Mouse (Mus musculus) embryonic facial prominence, embryonic 11.5 days (tissue): Measurements from ENCODE around the gene Ppm1l. TPM values are rescaled to one million over a fixed set of nuclear protein-coding genes. Genes with fewer than 3 reads are reported as not detected.
A peak's percentile ranks its signal among the peaks of the same experiment; 100 is the strongest.

Experiments
- ATAC-seq: fragments of 200-750 bp; cut with Nextera tagmentation; replicated peaks from 2 replicates; pipeline ENCODE4 v1.8.0; 2017; ENCODE audit warnings: low read depth; ENCODE audit not compliant: insufficient number of reproducible peaks, low FRiP score, low TSS enrichment
- DNase-seq: peaks from one replicate; pipeline ENCODE4 v3.0.0-alpha.2; 2015; ENCODE audit warnings: low spot score
- H3K27ac ChIP-seq: fragments of 300-500 bp; sonication (generic); replicated peaks from 2 replicates; pipeline ENCODE4 v1.5.1; 2014; ENCODE audit warnings: mild to moderate bottlenecking, low read depth, low read length, control low read depth
- H3K27me3 ChIP-seq: fragments of 300-500 bp; sonication (generic); 2 replicates; pipeline ENCODE4 v1.6.1; 2014; ENCODE audit warnings: mild to moderate bottlenecking, low read length, moderate library complexity, mixed read lengths; ENCODE audit not compliant: control insufficient read depth, insufficient read depth
- H3K36me3 ChIP-seq: fragments of 300-500 bp; sonication (generic); replicated peaks from 2 replicates; pipeline ENCODE4 v1.6.1; 2014; ENCODE audit warnings: low read depth, mild to moderate bottlenecking, low read length, moderate library complexity, mixed read lengths; ENCODE audit not compliant: control insufficient read depth, insufficient read depth
- H3K4me1 ChIP-seq: fragments of 300-500 bp; sonication (generic); 2 replicates; pipeline ENCODE4 v1.6.1; 2014; ENCODE audit warnings: low read length, mixed read lengths; ENCODE audit not compliant: control insufficient read depth, insufficient read depth
- H3K4me2 ChIP-seq: fragments of 300-500 bp; sonication (generic); 2 replicates; pipeline ENCODE4 v1.6.1; 2014; ENCODE audit warnings: low read depth, mild to moderate bottlenecking, control low read depth, low read length, moderate library complexity
- H3K4me3 ChIP-seq: fragments of 300-500 bp; sonication (generic); 2 replicates; pipeline ENCODE4 v1.5.1; 2014; ENCODE audit warnings: low read depth, low read length, control low read depth
- H3K9ac ChIP-seq: fragments of 300-500 bp; sonication (generic); replicated peaks from 2 replicates; pipeline ENCODE4 v1.6.1; 2014; ENCODE audit warnings: mild to moderate bottlenecking, control low read depth, low read length
- H3K9me3 ChIP-seq: fragments of 300-500 bp; sonication (generic); replicated peaks from 2 replicates; pipeline ENCODE4 v1.6.1; 2016; ENCODE audit warnings: mild to moderate bottlenecking, low read length, inconsistent platforms, mixed read lengths; ENCODE audit not compliant: control insufficient read depth
- WGBS: fragments of 180-500 bp; shearing (Covaris S2); extraction: QIAGEN DNeasy Blood & Tissue Kit; methylation state at CpG from one replicate; pipeline ENCODE4 v1.1.7; 2014; 5-methylcytosine and 5-hydroxymethylcytosine counted together
- polyA plus RNA-seq: library from polyadenylated mRNA; unstranded; fragments of >200 nt; fragmentation: Nextera tagmentation; extraction: Ambion mirVana; gene quantifications from 2 replicates; pipeline ENCODE4 v1.2.1, GENCODE M21; 2014

The Ppm1l gene
- polyA plus RNA-seq, 1 experiment from 2014 or later: 9.3 TPM

DNA sequence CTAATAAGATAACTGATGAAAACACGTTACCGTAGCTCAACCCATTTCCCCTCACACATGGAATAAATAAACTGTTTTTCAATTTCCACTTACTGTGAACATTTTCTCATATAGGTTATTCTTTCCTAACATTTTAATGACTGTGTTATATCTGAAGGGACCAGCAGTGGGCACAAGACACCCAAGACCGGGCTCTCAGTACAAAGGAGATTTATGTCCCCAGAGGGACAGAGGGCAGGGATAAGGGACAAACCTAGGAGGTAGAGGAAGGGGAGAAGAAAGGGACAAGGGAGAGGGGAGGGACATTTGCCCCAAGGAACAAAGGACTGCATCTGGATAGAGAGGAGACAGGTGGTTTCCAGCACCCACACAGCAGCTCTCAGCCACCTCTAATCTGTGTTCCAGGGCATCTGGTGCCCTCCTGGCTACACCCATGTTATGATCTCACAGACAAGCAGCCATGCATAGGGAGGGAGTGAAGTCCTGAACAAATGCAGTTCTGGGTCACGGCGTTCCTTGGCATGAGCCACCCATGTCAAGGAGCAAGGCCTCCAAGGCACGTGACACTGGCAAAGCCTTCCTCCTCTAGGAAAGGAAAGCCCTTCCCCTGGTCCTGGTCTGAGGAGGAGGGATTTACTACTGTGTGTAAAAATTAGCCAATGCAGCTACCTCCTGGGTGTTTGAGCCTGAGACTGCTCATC lies 174.5 kb downstream of the Ppm1l start:
- no peak overlapping the region for H3K4me2 ChIP-seq
- H3K27me3 ChIP-seq: no peaks in the 10 kb centered on the region
- no peaks in the 10 kb centered on the region for H3K9me3 ChIP-seq
- H3K36me3 ChIP-seq: no peaks in the 10 kb centered on the region
- H3K4me1 ChIP-seq: no peaks in the 10 kb centered on the region
- H3K27ac ChIP-seq: no peak overlapping the region
- H3K9ac ChIP-seq: no peak overlapping the region
- ATAC-seq (no peak), DNase-seq (no peak)
- WGBS: 88% methylated on average over 6 of the region's 6 CpGs
- no peak overlapping the region for H3K4me3 ChIP-seq

DNA sequence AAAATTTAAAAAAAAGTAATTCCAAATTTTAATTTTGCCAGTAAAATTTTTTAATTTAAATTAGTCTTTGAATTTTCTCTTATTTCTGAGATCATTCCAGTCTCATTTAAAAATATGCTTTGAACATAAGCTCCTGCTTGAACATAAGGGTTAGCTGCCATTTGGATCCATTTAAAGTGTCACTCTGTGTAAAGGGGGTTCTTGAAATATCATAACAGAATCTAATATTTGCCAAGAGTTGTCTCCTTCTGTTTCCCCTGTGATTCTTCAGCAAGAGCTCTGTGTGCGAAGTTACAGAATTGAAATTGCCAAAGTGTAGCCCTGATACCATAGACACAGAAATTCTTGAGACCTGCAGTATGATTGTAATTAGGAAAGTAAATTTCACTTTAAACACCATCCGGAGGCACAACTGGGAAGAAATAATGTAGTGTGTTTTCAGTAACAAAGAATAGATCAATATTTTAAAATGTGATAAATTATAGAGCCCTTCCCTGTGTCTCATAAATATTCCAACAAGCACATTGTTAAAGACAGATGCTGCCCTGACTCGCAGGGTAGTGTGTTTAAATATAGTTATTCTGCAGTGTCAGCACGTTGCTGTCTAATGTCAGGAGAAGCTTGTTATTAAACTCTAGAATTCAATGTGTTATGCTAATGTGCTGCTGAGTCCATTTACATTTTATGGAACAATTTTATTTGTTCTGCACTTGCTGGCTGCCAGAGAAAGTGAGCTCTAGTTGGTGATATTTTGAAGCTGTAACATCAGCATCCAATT lies 177.8 kb downstream of the Ppm1l start:
- DNase-seq (no peak), ATAC-seq (no peak)
- Histone ChIP-seq H3K27ac (no peak overlapping the region), H3K4me3 (no peak overlapping the region), H3K36me3 (no peaks in the 10 kb centered on the region), H3K4me1 (no peaks in the 10 kb centered on the region), H3K4me2 (no peak overlapping the region), H3K9ac (no peak overlapping the region), H3K9me3 (no peaks in the 10 kb centered on the region), H3K27me3 (no peaks in the 10 kb centered on the region)
- WGBS: 77% methylated on average over 4 of the region's 4 CpGs

- no peaks in the 10 kb centered on the region for H3K36me3 ChIP-seq
- H3K27ac ChIP-seq: no peak overlapping the region
- ATAC-seq: no peak
- no peak overlapping the region for H3K4me2 ChIP-seq
- no peaks in the 10 kb centered on the region for H3K27me3 ChIP-seq
- no peak overlapping the region for H3K4me3 ChIP-seq
- no peaks in the 10 kb centered on the region for H3K4me1 ChIP-seq
- no peaks in the 10 kb centered on the region for H3K9me3 ChIP-seq
- whole genome bisulfite sequencing: 77% methylated on average over 3 of the region's 3 CpGs
- no peak overlapping the region for H3K9ac ChIP-seq
- no peak for DNase-seq
These were observed 180.5 kb downstream of the Ppm1l start for GRCm38 (mm10) chr3:69497178-69497577.

- no peaks in the 10 kb centered on the region for H3K36me3 ChIP-seq
- no peak overlapping the region for H3K4me2 ChIP-seq
- ATAC-seq (peak; percentile 72; the same call in 1 of the 2 replicates), DNase-seq (peak; percentile 63)
- WGBS: 11% methylated on average over 6 of the region's 6 CpGs
- H3K4me3 ChIP-seq: no peak overlapping the region
- no peaks in the 10 kb centered on the region for H3K4me1 ChIP-seq
- no peak overlapping the region for H3K9ac ChIP-seq
- H3K27me3 ChIP-seq: no peaks in the 10 kb centered on the region
- no peak overlapping the region; the same call in 1 of the 2 replicates for H3K27ac ChIP-seq
- no peaks in the 10 kb centered on the region for H3K9me3 ChIP-seq
These were observed 185.3 kb downstream of the Ppm1l start for GRCm38 (mm10) chr3:69502009-69502408.

GRCm38 (mm10) chr3:69502527-69502926 lies 185.9 kb downstream of the Ppm1l start:
- no peak overlapping the region for H3K27ac ChIP-seq
- no peaks in the 10 kb centered on the region for H3K36me3 ChIP-seq
- H3K9ac ChIP-seq: no peak overlapping the region
- H3K27me3 ChIP-seq: no peaks in the 10 kb centered on the region
- H3K4me2 ChIP-seq: no peak overlapping the region
- H3K4me1 ChIP-seq: no peaks in the 10 kb centered on the region
- no peak for ATAC-seq
- 36% methylated on average over 4 of the region's 4 CpGs for WGBS
- H3K4me3 ChIP-seq: no peak overlapping the region
- no peak for DNase-seq
- no peaks in the 10 kb centered on the region for H3K9me3 ChIP-seq

- Histone ChIP-seq H3K4me1 (no peaks in the 10 kb centered on the region), H3K27me3 (no peaks in the 10 kb centered on the region), H3K4me2 (no peak overlapping the region), H3K9ac (no peak overlapping the region), H3K4me3 (no peak overlapping the region), H3K27ac (no peak overlapping the region), H3K9me3 (no peaks in the 10 kb centered on the region), H3K36me3 (no peaks in the 10 kb centered on the region)
- DNase-seq: no peak
- no peak for ATAC-seq
- WGBS: 84% methylated on average over 7 of the region's 7 CpGs
These were observed 188.4 kb downstream of the Ppm1l start for GRCm38 (mm10) chr3:69505090-69505489.

DNA sequence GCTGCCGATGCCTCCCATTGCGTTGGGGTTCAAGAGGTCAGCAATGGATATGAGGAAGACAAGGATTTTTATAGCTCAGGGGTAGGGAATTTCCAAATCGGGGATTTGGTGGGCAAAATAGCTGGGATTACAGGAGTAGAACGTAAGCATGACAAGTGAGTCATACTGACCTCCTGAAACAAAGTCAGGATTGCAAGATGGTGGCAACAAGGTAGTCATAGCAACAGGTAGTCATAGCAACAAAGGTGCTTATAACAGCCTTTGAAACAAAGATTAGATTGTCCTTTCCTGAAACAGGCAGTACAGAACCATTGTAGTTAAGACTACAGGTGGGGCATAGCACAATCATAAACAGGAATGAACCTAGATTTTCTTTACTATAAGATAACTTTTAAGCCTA lies 189.7 kb downstream of the Ppm1l start:
- ATAC-seq (no peak), DNase-seq (peak; percentile 16)
- WGBS: 84% methylated on average over 4 of the region's 4 CpGs
- no peak overlapping the region for H3K4me3 ChIP-seq
- no peak overlapping the region for H3K27ac ChIP-seq
- H3K36me3 ChIP-seq: no peaks in the 10 kb centered on the region
- no peak overlapping the region for H3K4me2 ChIP-seq
- no peaks in the 10 kb centered on the region for H3K9me3 ChIP-seq
- no peaks in the 10 kb centered on the region for H3K27me3 ChIP-seq
- no peaks in the 10 kb centered on the region for H3K4me1 ChIP-seq
- H3K9ac ChIP-seq: no peak overlapping the region

DNA sequence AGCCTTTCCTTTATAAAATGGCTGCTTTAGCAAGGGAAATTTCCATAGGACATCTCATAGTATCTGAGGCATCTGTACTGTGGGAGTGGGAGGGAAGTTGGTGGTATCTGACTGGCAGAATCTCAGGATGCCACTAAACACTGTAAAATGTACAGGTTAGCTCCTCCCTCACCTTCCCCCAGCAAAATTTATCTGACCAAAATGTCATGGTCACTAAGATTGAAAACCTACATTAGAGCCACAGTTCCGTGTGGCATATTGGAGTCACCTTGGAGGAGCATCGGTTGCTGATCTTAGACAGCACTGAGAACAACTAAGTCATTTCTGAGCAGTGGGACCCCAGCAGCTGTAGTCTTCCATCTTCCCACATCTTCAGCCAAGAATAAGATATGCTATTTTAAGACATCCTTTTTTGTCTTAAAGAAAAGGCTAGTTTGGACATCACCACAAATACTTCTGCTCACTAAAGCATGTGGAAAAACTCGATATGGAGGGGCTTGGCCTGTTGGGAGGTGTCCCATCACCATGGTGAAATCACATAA lies 192.8 kb downstream of the Ppm1l start:
- no peaks in the 10 kb centered on the region for H3K9me3 ChIP-seq
- 93% methylated on average over 3 of the region's 3 CpGs for WGBS
- H3K4me1 ChIP-seq: no peaks in the 10 kb centered on the region
- H3K4me2 ChIP-seq: no peak overlapping the region
- no peak for ATAC-seq
- H3K36me3 ChIP-seq: no peaks in the 10 kb centered on the region
- no peak overlapping the region for H3K4me3 ChIP-seq
- no peaks in the 10 kb centered on the region for H3K27me3 ChIP-seq
- DNase-seq: no peak
- no peak overlapping the region for H3K9ac ChIP-seq
- no peak overlapping the region for H3K27ac ChIP-seq
